Mouse (Mus musculus): ENCODE measurements around the gene Dbp.
A peak's percentile ranks its signal among the peaks of the same experiment; 100 is the strongest.

Gene Dbp

DNA sequence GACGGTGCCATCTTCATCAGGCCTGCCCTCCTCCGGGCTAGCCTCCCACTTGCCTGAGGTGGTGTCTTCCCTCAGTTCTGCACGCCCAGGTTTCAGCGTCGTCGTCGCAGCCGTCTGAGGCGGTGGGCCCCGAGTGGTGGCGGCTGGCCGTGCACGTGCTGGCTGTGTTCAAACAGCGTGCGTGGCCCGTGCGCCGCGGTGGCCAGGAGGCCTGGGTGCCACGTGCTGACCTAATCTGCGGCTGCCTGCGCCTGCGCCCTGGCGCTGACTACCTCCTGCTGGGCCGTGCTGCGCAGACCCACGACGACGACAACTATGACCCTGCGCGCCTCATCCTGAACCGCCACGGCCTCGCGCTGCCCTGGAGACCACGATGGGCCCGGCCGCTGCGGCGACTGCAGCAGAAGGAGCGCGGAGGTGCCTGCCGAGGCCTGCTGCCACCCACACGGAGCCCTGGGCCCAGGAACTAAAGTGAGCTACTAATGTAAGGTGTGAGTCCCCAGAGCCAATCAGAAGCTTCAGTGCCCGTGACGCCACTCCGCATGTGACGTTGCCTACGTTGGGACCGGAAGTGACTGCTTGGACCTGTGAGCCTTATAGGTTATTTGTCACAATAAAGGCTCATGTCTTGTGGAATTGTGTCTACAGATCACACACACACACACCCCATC is 10.8 kb upstream of the Dbp start, which contains the start of gene Sec1:
Gene Sec1, minus strand, starts transcription at position 482 of the 671 bp plus-strand sequence.
- no peak for DNase-seq (ENCODE audit: low spot score in 2 of 2)

- DNase-seq (ENCODE audit: low spot score in 2 of 2) = no peak
These were observed 9.8 kb upstream of the Dbp start for GRCm38 (mm10) chr7:45695098-45695497.

GRCm38 (mm10) chr7:45697894-45698293 is 7.0 kb upstream of the Dbp start:
- DNase-seq (ENCODE audit: low spot score in 2 of 2) = no peak

GRCm38 (mm10) chr7:45699523-45700141 is 5.3 kb upstream of the Dbp start, which contains the start of gene Car11:
TSS of gene Car11 (plus strand) at chr7:45699843.
- peak in 1 of 2 experiments; percentile 51 for DNase-seq (ENCODE audit: low spot score in 2 of 2)

GRCm38 (mm10) chr7:45700301-45701015 is 4.4 kb upstream of the Dbp start:
- DNase-seq (ENCODE audit: low spot score in 2 of 2) = peak; percentile 82 to 92

DNA sequence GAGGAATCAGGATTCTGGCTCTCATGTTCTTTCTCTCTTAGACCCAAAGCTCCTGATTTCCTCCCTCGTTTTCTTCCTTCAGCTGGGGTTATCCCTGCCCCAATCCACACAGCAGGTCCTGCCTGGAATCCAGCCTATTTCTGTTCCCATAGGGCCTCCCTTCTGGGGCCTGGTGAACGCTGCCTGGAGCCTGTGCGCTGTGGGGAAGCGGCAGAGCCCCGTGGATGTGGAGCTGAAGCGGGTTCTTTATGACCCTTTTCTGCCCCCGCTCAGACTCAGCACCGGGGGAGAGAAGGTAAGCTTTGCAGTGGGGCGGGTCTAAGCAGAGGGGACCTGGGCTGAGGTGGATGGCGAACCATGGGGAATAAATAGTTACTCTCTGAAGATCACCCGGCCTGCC is 3.8 kb upstream of the Dbp start:
- no peak for DNase-seq (ENCODE audit: low spot score in 2 of 2)

GRCm38 (mm10) chr7:45701607-45702006 is 3.3 kb upstream of the Dbp start:
- DNase-seq (ENCODE audit: low spot score in 2 of 2) = no peak

GRCm38 (mm10) chr7:45702316-45702715 is 2.6 kb upstream of the Dbp start:
- no peak for DNase-seq (ENCODE audit: low spot score in 2 of 2)

DNA sequence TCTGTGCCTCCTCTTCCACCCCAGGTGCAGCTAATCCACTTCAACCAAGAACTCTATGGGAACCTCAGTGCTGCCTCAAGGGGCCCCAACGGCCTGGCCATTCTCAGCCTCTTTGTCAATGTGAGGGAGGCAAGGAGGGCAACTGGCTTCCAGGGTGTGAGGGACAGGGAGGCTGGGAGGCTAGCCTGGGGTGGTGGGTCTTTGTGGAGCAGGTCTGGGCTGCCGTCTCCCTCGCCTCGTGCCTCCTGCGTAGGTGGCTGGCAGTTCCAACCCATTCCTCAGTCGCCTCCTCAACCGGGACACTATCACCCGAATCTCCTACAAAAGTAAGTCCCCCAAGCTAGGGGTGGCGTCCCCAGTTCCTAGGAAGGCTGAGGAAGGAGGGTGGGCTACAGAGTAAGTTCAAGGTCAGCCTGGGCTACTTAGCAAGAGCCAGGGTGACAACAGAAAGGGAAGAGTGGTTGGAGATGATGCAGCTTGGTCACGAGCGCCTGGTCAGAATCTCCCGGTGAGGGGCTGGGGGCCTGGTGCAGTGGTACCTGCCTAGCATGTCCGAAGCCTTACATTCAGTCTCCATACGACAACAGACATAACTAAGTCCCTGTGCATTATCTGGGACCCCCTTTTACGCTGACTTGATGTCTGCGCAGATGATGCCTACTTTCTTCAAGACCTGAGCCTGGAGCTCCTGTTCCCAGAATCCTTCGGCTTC is 1.9 kb upstream of the Dbp start:
- no peak for DNase-seq (ENCODE audit: low spot score in 2 of 2)

GRCm38 (mm10) chr7:45703521-45704033 is 1.3 kb upstream of the Dbp start:
- no peak for DNase-seq (ENCODE audit: low spot score in 2 of 2)

DNA sequence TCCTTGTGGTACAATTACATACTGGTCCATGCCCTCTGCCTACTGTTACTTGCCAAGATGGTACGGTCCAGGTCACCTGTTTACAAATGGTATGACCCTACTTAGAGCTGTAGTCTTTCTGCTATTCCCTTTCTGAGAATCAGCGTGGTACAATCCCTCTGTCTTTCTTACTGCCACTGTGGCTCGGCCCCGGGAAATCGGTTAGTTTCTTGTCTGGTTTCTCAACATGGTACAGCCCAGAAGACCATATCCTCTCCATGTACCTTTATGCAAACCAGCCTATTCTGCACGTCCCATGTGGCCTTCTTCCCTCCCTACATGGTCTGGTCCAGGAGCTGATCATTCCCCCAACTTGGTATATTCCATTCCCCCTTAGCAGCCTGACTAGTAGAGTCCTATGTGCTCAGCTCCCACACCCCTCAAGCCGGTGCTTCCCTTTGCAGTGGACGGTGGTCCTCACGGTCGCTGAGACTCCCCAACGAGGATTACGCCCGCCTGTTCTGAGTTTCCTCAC is 785 bp upstream of the Dbp start:
- DNase-seq (ENCODE audit: low spot score in 2 of 2) = peak; percentile 78 to 83

DNA sequence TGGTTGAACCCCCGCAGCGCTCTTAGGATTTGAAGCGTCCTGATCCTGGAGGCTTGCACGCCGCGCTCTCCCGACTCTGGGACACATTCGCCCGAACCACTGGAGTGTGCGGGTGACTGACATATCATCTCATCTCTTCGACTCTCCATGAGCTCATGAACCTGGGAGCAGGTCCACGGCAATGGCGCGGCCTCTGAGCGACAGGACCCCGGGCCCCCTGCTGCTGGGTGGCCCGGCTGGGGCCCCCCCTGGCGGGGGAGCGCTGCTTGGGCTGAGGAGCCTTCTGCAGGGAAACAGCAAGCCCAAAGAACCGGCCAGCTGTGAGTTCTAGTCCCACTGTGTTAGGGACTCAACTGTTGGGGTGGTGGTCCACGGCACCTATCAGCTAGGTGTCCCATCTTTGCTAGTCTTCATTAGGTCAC is 566 bp downstream of the Dbp start:
- DNase-seq (ENCODE audit: low spot score in 2 of 2) = no peak

DNA sequence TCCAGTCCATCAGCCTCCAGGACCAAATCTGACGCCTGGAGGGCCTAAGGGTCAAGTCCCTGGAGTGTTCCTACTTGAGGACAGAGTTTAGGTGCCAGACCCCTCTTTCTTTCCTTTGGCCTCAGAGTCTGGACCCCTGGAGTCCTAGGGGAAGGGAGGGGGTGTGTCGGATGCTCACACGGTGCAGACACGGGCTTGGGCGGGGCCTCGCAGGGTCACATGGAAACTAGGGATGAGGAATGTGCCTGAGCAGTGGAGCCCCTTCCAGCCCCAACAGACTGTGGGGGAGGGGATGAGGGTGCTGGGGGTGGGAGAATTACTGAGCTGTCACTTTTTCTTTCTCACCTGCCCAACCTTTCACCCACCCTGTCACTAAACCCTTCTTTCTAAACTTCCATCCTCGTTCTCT is 989 bp downstream of the Dbp start:
- peak; percentile 71 to 75 for DNase-seq (ENCODE audit: low spot score in 2 of 2)

GRCm38 (mm10) chr7:45706721-45707241 is 1.9 kb downstream of the Dbp start:
- DNase-seq (ENCODE audit: low spot score in 2 of 2) = peak; percentile 74 to 75

GRCm38 (mm10) chr7:45707375-45707967 is 2.6 kb downstream of the Dbp start:
- DNase-seq (ENCODE audit: low spot score in 2 of 2) = peak; percentile 94 to 95

- no peak for DNase-seq (ENCODE audit: low spot score in 2 of 2)
These were observed 3.4 kb downstream of the Dbp start for GRCm38 (mm10) chr7:45708221-45708761.

DNA sequence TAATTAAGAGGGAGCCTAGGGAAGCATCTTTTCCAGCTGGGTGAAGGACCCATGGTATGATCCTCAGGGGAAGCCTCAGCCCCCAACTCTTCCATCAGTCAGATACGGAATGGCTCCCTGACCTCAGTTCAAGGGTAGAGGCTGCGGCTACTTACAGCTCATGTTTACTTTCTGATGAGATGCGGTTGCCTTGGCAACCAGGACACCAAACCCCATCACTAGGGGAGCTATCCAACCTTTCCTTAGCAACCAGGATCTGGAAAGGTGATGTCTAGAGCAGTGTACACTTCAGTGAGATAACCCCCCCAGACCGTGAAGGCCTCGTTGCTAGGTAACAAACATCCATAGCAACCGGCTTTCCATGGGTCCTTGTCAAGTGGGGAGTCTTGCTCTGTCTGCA is 4.1 kb downstream of the Dbp start:
- DNase-seq (ENCODE audit: low spot score in 2 of 2) = peak in 1 of 2 experiments; percentile 58

GRCm38 (mm10) chr7:45709677-45710355 is 4.9 kb downstream of the Dbp start:
- DNase-seq (ENCODE audit: low spot score in 2 of 2) = no peak

GRCm38 (mm10) chr7:45710477-45711191 is 5.7 kb downstream of the Dbp start:
- DNase-seq (ENCODE audit: low spot score in 2 of 2) = no peak
